Mouse (Mus musculus): ENCODE results near the gene Irf5.

Irf5 gene

DNA sequence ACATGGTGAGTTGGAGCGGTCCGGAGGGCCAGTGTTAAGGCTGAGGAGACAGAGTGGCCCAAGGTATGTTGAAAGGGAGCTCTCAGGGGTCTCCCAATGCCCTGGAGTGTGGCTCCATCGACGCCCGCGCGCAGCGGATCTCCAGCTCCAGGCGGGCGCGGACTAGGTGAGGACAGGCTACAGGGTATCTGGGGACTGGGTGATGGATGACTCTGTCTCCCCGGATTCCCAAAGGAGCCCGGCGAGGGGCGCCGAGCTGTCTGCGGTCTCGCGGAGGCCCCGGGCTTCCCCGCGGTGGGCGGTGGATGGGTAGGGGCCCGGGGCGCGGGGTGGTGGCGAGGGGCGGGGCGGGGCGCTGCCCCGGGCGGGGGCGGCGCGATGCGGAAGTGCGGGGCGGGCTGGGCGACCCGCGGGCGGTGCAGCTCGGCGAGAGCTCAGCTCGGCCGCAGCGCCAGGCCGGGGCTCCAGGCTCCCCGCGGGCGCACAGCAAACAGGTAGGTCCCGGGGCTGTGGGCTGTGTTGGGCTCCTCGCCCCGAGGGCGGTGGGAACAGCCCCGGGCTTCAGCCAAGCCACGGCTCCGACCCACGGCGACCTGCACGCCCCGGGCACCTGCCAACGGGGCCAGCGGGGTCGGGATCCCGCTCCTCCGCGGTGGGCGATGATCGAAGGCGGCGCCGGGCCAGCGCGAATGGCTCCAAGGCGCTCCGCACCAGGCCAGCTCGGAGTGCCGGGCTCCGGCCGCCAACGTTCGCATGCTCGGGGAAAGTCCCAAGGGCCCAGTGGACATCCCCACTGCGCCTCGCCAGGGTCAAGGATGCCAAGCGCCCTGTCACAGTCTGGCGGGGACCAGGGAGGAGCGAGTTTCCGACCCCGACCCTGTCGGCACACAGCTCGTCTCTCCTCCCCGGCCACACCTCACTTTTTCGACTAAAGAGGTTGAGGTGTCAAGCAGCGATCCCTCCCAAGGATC is at the start of gene Irf5:
Gene Irf5, plus strand, starts transcription at position 345 of the 971 bp plus-strand sequence.
- DNase-seq (ENCODE audit: low read depth, low spot score) = no peak

DNA sequence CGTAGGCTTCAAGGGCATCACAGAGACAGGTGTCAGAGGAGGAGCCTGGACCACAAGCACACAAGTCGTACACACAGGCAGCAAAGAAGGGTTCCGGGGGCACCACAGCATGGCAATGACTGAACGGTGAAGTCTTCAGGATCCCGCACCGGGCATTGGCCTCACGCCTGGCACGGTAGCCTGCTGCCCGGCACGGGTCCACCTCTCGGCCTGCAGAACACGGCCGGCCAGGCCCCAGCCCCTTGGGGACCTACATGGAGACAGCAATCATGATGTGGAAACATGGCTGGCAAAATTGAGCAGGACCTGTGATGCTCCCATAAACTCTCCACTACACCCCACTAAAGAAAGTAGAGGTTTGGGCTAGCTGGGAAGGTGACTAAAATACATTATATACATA is 43.7 kb upstream of the Irf5 start:
- DNase-seq (ENCODE audit: low read depth, low spot score) = no peak

DNA sequence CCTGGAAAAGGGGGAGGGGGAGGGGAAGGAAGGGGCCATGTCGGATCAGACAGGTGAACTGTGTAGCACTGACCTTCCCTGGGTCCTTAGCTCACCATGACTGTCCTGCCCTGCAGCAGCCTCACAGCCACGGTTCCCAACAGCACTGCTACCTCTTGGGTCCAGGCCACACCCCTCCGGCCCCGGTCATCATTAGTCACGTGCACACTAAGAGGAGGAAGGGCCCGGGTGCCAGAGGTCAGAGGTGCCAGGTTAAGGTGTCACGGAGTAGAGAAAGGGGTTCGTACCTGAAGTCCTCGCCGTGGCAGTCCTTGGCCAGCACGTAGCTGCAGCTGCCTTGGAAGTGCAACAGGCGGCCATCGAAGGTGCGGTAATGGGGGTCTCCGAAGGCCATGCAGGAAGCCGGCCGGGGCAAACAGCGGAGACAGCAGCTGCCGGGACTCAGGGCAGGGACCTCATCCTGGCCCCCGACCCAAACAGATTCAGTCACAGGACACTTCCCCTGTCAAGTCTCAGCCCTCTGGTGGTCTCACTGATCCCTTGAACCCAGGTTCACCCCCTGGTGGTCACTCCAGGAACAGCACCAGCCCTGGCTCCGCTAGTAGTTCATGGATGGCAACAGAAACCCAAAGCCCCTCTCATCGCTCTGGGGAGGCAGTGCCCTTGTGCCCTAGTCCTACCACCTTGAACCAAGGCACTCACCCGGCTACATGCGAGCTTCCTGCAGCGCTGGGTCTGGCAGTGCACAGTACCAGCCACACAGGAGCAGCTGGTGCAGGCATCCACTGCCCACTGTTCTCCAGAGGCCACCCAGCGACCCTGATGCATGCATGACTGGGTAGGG is 41.5 kb upstream of the Irf5 start:
- DNase-seq (ENCODE audit: low read depth, low spot score) = peak; percentile 22

DNA sequence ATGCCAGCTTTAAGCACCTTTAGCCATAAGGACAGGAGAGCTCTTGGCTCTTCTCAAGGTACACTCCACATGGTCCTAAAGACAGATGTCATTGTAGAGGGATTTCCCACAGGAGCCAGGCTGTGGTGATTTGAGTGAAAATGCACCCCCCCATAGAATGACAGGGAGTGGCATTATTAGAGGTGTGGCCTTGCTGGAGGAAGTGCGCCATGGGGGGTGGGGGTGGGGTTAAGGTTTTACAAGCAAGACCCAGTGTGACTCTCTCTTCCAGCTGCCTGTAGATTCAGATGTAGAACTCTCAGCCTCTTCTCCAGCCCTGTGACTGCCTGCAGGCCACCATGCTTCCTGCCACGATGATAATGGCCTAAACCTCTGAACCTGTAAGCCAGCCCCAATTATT is 40.5 kb upstream of the Irf5 start:
- no peak for DNase-seq (ENCODE audit: low read depth, low spot score)

GRCm38 (mm10) chr6:29494101-29494500 is 32.3 kb upstream of the Irf5 start:
- no peak for DNase-seq (ENCODE audit: low read depth, low spot score)

DNA sequence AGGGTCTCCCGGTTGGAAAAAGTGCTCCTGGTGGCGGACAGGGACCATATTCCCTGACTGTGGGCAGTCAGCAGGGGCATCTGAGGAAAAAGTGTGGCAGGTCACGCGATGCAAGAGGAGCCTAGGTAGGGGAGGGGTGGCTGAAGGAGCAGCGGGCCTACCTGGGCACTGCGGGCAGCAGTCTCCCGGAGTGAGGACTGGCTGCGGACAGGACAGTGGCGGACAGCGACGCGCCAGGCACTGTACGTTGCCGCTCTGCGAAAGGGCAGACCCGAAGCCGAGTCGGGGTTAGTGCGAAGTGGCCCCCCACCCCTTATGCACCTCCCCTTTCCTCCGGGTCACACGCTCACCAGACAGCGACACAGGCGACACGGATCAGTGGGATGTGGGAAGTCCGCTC is 30.2 kb upstream of the Irf5 start:
- no peak for DNase-seq (ENCODE audit: low read depth, low spot score)

GRCm38 (mm10) chr6:29497791-29498190 is 28.6 kb upstream of the Irf5 start:
- no peak for DNase-seq (ENCODE audit: low read depth, low spot score)

GRCm38 (mm10) chr6:29500177-29500576 is 26.2 kb upstream of the Irf5 start:
- DNase-seq (ENCODE audit: low read depth, low spot score) = no peak

DNA sequence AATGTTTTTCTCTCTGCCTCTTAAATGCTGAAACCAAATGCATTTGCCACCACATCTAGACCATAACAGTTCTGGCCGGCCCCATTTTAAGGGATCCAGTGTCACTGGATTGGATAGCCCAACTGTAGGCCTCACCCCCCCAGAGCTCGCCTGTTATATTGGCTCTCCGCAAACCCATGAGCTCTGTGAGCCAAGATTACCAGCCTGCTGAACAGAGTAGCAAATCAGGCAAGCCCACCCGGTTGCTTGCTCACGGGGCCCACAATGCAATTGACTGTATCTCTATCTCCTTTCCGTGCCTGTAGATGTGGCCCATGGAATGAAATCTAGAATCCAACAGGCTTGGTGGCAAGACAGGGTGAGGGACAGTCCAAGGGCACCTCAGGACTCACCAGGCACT is 25.6 kb upstream of the Irf5 start:
- DNase-seq (ENCODE audit: low read depth, low spot score) = no peak

DNA sequence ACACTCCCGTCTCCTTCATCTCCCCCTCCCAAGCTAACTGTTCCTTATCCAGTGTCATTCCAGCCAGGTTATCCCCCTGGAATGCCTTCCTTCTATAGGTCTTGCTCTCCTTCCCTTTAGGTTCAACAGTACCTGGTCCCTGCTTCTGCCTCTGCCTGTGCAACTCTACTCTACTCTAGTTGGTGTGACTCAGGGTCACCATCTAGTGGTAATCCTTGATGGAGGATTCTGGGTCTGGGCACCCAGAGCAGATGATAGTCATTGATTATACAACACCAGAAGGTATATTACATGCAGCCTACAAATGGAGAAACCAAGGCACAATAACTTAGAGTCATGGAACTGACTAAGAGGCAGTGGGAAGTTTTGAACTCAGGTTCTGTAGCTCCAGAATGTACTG is 24.8 kb upstream of the Irf5 start:
- no peak for DNase-seq (ENCODE audit: low read depth, low spot score)

- DNase-seq (ENCODE audit: low read depth, low spot score) = no peak
Measured at GRCm38 (mm10) chr6:29505493-29505892, 20.9 kb upstream of the Irf5 start.

DNA sequence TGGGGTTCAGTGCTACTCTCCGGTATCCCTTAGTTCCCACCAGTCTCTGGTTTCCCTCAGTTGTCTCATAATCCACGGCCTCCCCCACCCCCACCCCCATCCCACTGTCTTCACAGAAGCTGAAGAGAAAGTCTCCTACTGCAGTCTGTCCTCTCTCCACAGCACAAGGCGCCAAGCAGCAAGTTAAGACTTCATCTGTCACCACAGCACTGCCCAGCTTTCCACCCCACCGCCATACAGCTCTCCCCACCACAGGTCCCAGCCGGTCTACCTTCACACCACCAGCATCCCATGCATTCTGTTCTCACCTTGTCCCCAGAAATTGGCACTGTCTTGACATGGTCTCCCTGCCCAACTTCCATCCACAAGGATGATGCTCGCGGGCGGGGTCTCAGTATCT is 19.6 kb upstream of the Irf5 start:
- DNase-seq (ENCODE audit: low read depth, low spot score) = no peak

- DNase-seq (ENCODE audit: low read depth, low spot score) = no peak
Measured at GRCm38 (mm10) chr6:29507447-29508309, 18.7 kb upstream of the Irf5 start, which contains the start of gene Kcp. Gene Kcp (minus strand): TSS chr6:29507952.

GRCm38 (mm10) chr6:29509086-29509485 is 17.3 kb upstream of the Irf5 start:
- no peak for DNase-seq (ENCODE audit: low read depth, low spot score)

- DNase-seq (ENCODE audit: low read depth, low spot score) = no peak
Measured at GRCm38 (mm10) chr6:29513284-29513683, 13.1 kb upstream of the Irf5 start.

DNA sequence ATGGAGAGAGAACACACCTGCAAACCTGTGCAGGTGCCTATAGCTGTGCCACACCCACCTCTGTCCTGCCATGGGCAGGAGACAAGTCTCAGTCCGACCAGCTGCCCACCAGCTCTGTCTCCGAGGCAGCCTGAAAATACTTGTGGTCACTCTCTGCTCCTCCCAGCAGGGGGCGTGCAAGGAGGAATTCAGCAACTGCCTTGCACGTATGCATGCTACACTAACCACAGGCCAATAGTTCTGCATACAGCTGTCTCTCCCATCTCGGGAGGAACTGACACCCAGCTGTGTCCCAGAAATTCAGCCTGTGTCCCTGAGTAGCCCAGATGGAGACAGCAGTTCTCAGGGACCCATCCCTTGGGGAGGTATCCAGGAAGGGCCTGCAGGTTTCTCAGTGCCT is 9.3 kb upstream of the Irf5 start:
- DNase-seq (ENCODE audit: low read depth, low spot score) = peak; percentile 4

- no peak for DNase-seq (ENCODE audit: low read depth, low spot score)
Measured at GRCm38 (mm10) chr6:29522626-29523300, 3.7 kb upstream of the Irf5 start.

GRCm38 (mm10) chr6:29523301-29524033 is 3.0 kb upstream of the Irf5 start:
- DNase-seq (ENCODE audit: low read depth, low spot score) = no peak

DNA sequence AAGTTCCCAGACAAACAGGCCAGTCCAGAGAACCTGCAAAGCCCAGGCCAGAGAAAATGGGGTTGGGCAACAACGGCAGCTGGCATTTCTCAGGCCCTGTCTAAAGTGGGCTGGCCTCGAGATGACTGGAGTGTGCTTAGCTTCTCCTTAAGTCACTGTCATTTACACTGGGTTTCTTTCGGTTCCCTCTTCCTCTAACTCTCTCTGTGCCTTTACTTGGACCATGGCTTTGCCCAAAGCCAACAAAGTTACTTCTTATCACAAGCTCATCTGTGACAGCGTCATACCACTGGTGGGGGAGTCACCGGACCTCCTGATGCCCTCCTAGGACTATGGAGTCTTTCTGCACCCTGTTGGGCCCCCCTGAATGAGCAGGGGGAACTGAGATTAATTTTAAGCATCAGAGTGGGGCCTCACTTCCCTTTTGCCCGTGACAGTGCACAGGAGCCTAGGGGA is 2.4 kb upstream of the Irf5 start:
- no peak for DNase-seq (ENCODE audit: low read depth, low spot score)

GRCm38 (mm10) chr6:29525256-29525655 is 1.2 kb upstream of the Irf5 start:
- DNase-seq (ENCODE audit: low read depth, low spot score) = peak; percentile 8
